Mouse (Mus musculus) frontal cortex, postnatal 10 days (tissue): Measurements from ENCODE around the gene Sipa1l2.

ENCODE experiments used
- DNase-seq, 2 experiments: peaks; one replicate each; pipeline ENCODE4 v3.0.0; 2022; ENCODE audit warnings: low spot score in 2 of 2, mixed read lengths in 1 of 2

Gene Sipa1l2

GRCm38 (mm10) chr8:125465156-125465821, 104.3 kb downstream of the Sipa1l2 start:
- DNase-seq: no peak

- DNase-seq: no peak
Observed at GRCm38 (mm10) chr8:125462901-125463300, 106.7 kb downstream of the Sipa1l2 start.

- no peak for DNase-seq
Observed at GRCm38 (mm10) chr8:125461504-125461903, 108.1 kb downstream of the Sipa1l2 start.

GRCm38 (mm10) chr8:125460602-125461001, 109.0 kb downstream of the Sipa1l2 start:
- DNase-seq: no peak

- DNase-seq: no peak
Observed at GRCm38 (mm10) chr8:125449048-125449447, 120.6 kb downstream of the Sipa1l2 start.

- DNase-seq: no peak
Observed at GRCm38 (mm10) chr8:125447543-125447942, 122.1 kb downstream of the Sipa1l2 start.

- DNase-seq: no peak
Observed at GRCm38 (mm10) chr8:125446236-125446635, 123.4 kb downstream of the Sipa1l2 start.

GRCm38 (mm10) chr8:125445225-125445609, 124.4 kb downstream of the Sipa1l2 start:
- no peak for DNase-seq

GRCm38 (mm10) chr8:125444457-125445224, 125.0 kb downstream of the Sipa1l2 start:
- no peak for DNase-seq

- DNase-seq: no peak
Observed at GRCm38 (mm10) chr8:125435320-125436100, 134.1 kb downstream of the Sipa1l2 start.

GRCm38 (mm10) chr8:125434151-125434550, 135.5 kb downstream of the Sipa1l2 start:
- DNase-seq: no peak

- DNase-seq: no peak
Observed at GRCm38 (mm10) chr8:125431321-125431720, 138.3 kb downstream of the Sipa1l2 start.

GRCm38 (mm10) chr8:125430796-125431195, 138.8 kb downstream of the Sipa1l2 start:
- DNase-seq: no peak

- no peak for DNase-seq
Observed at GRCm38 (mm10) chr8:125428979-125429690, 140.5 kb downstream of the Sipa1l2 start.

GRCm38 (mm10) chr8:125423861-125424260, 145.7 kb downstream of the Sipa1l2 start:
- no peak for DNase-seq

GRCm38 (mm10) chr8:125419202-125419830, 150.3 kb downstream of the Sipa1l2 start:
- no peak for DNase-seq

GRCm38 (mm10) chr8:125416146-125416545, 153.5 kb downstream of the Sipa1l2 start:
- DNase-seq: no peak

GRCm38 (mm10) chr8:125414651-125415050, 155.0 kb downstream of the Sipa1l2 start:
- no peak for DNase-seq

- no peak for DNase-seq
Observed at GRCm38 (mm10) chr8:125413001-125413909, 156.4 kb downstream of the Sipa1l2 start.

- no peak for DNase-seq
Observed at GRCm38 (mm10) chr8:125410646-125411045, 159.0 kb downstream of the Sipa1l2 start.
